Mouse (Mus musculus) MEL (cell line): Measurements from ENCODE around the gene Aktip. TPM values are rescaled to one million over a fixed set of nuclear protein-coding genes. Genes with fewer than 3 reads are reported as not detected.

ENCODE experiments used
- DNase-seq: peaks from one replicate; pipeline ENCODE4 v3.0.0; 2011; ENCODE audit warnings: low read depth, low spot score
- H3K27ac ChIP-seq: 2 replicates; pipeline ENCODE4 v1.5.1; 2012; ENCODE audit warnings: low read depth, mild to moderate bottlenecking, control low read depth, low read length, moderate library complexity; ENCODE audit not compliant: control insufficient read depth
- H3K27me3 ChIP-seq, 2 experiments: fragments of 150-350 bp in 1 of 2; sonication (generic) in 1 of 2; 2 replicates each; pipeline ENCODE4 v1.6.1; 2012; ENCODE audit warnings: low read length in 2 of 2, mild to moderate bottlenecking in 2 of 2, improper control_type of control experiment in 1 of 2, moderate library complexity in 1 of 2; ENCODE audit not compliant: insufficient read depth in 2 of 2, control insufficient read depth in 1 of 2
- H3K36me3 ChIP-seq, 2 experiments: 2 replicates each; pipeline ENCODE4 v1.6.1; 2012 to 2014; ENCODE audit warnings: low read length in 2 of 2, improper control_type of control experiment in 1 of 2, inconsistent platforms in 1 of 2, mild to moderate bottlenecking in 1 of 2; ENCODE audit not compliant: insufficient read depth in 2 of 2, control insufficient read depth in 1 of 2
- H3K4me1 ChIP-seq, 2 experiments: fragments of 150-350 bp in 1 of 2; sonication (generic) in 1 of 2; 2 replicates each; pipeline ENCODE4 v1.6.1; 2012; ENCODE audit warnings: low read length in 2 of 2, improper control_type of control experiment in 1 of 2, mild to moderate bottlenecking in 1 of 2; ENCODE audit not compliant: insufficient read depth in 2 of 2, control insufficient read depth in 1 of 2
- H3K4me3 ChIP-seq, 2 experiments: fragments of 150-350 bp in 1 of 2; sonication (generic) in 1 of 2; 2 replicates each; pipeline ENCODE4 v1.5.1; 2012; ENCODE audit warnings: low read depth in 2 of 2, low read length in 2 of 2, mild to moderate bottlenecking in 2 of 2, moderate library complexity in 2 of 2, control low read depth in 1 of 2, improper control_type of control experiment in 1 of 2; ENCODE audit not compliant: control insufficient read depth in 1 of 2, insufficient read depth in 1 of 2
- H3K79me2 ChIP-seq: 2 replicates; pipeline ENCODE4 v1.6.1; 2012; ENCODE audit warnings: mild to moderate bottlenecking, low read length, moderate library complexity; ENCODE audit not compliant: control insufficient read depth, poor library complexity, insufficient read depth
- H3K9ac ChIP-seq: 2 replicates; pipeline ENCODE4 v1.6.1; 2012; ENCODE audit warnings: low read depth, mild to moderate bottlenecking, control low read depth, low read length, moderate library complexity; ENCODE audit not compliant: control insufficient read depth, poor library complexity, severe bottlenecking
- H3K9me3 ChIP-seq: fragments of 150-350 bp; sonication (generic); replicated peaks from 2 replicates; pipeline ENCODE4 v1.6.1; 2012; ENCODE audit warnings: mild to moderate bottlenecking, low read length, improper control_type of control experiment, moderate library complexity; ENCODE audit not compliant: insufficient read depth
- BHLHE40 ChIP-seq: IDR thresholded peaks from 2 replicates; pipeline ENCODE4 v1.6.1; 2012; ENCODE audit warnings: low read depth, mild to moderate bottlenecking, inconsistent platforms, low read length, improper control_type of control experiment, borderline replicate concordance
- CHD1 ChIP-seq: IDR thresholded peaks from 2 replicates; pipeline ENCODE4 v1.6.1; 2012; ENCODE audit warnings: low read depth, mild to moderate bottlenecking, inconsistent platforms, low read length, improper control_type of control experiment
- CHD2 ChIP-seq: IDR thresholded peaks from 2 replicates; pipeline ENCODE4 v1.6.1; 2011; ENCODE audit warnings: low read length, improper control_type of control experiment
- E2F4 ChIP-seq: IDR thresholded peaks from 2 replicates; pipeline ENCODE4 v1.6.1; 2011; ENCODE audit warnings: low read depth, low read length, improper control_type of control experiment, borderline replicate concordance
- ELF1 ChIP-seq: IDR thresholded peaks from 2 replicates; pipeline ENCODE4 v1.6.1; 2014; ENCODE audit warnings: low read depth, mild to moderate bottlenecking, inconsistent platforms, low read length, improper control_type of control experiment, moderate library complexity
- EP300 ChIP-seq, 2 experiments: IDR thresholded peaks; 2 replicates each; pipeline ENCODE4 v1.6.1; 2011; ENCODE audit warnings: improper control_type of control experiment in 2 of 2, low read length in 2 of 2, low read depth in 1 of 2, mild to moderate bottlenecking in 1 of 2
- ETS1 ChIP-seq: IDR thresholded peaks from 2 replicates; pipeline ENCODE4 v1.6.1; 2012; ENCODE audit warnings: low read depth, mild to moderate bottlenecking, inconsistent platforms, low read length, improper control_type of control experiment, moderate library complexity
- GABPA ChIP-seq: IDR thresholded peaks from 2 replicates; pipeline ENCODE4 v1.6.1; 2012; ENCODE audit warnings: low read depth, mild to moderate bottlenecking, inconsistent platforms, low read length, improper control_type of control experiment, moderate library complexity
- JUND ChIP-seq: IDR thresholded peaks from 2 replicates; pipeline ENCODE4 v1.6.1; 2011; ENCODE audit warnings: low read depth, mild to moderate bottlenecking, improper control_type of control experiment, low read length
- KAT2A ChIP-seq: conservative IDR thresholded peaks from 2 replicates; pipeline ENCODE4 v1.6.1; 2012; ENCODE audit warnings: low read depth, low read length, improper control_type of control experiment, inconsistent platforms
- MAFK ChIP-seq: IDR thresholded peaks from 2 replicates; pipeline ENCODE4 v1.6.1; 2011; ENCODE audit warnings: low read depth, mild to moderate bottlenecking, low read length, improper control_type of control experiment, borderline replicate concordance
- MAX ChIP-seq: IDR thresholded peaks from 2 replicates; pipeline ENCODE4 v1.6.1; 2011; ENCODE audit warnings: low read length, improper control_type of control experiment
- MAZ ChIP-seq: IDR thresholded peaks from 2 replicates; pipeline ENCODE4 v1.6.1; 2012; ENCODE audit warnings: low read depth, mild to moderate bottlenecking, inconsistent platforms, low read length, improper control_type of control experiment
- MEF2A ChIP-seq: IDR thresholded peaks from 2 replicates; pipeline ENCODE4 v1.6.1; 2014; ENCODE audit warnings: low read depth, mild to moderate bottlenecking, inconsistent platforms, low read length, improper control_type of control experiment; ENCODE audit not compliant: poor library complexity, insufficient replicate concordance, severe bottlenecking; ENCODE audit errors: extremely low read depth
- MXI1 ChIP-seq: IDR thresholded peaks from 2 replicates; pipeline ENCODE4 v1.6.1; 2011; ENCODE audit warnings: mild to moderate bottlenecking, low read depth, low read length, improper control_type of control experiment
- MYB ChIP-seq: IDR thresholded peaks from 2 replicates; pipeline ENCODE4 v1.6.1; 2011; ENCODE audit warnings: mild to moderate bottlenecking, low read depth, low read length, improper control_type of control experiment
- MYC ChIP-seq: IDR thresholded peaks from 2 replicates; pipeline ENCODE4 v1.6.1; 2011; ENCODE audit warnings: low read depth, mild to moderate bottlenecking, low read length, improper control_type of control experiment, moderate library complexity
- NELFE ChIP-seq: IDR thresholded peaks from 2 replicates; pipeline ENCODE4 v1.6.1; 2011; ENCODE audit warnings: low read depth, low read length, improper control_type of control experiment
- POLR2AphosphoS2 ChIP-seq: IDR thresholded peaks from 2 replicates; pipeline ENCODE4 v1.6.1; 2011; ENCODE audit warnings: low read length, improper control_type of control experiment
- RAD21 ChIP-seq: IDR thresholded peaks from 2 replicates; pipeline ENCODE4 v1.6.1; 2011; ENCODE audit warnings: mild to moderate bottlenecking, low read depth, low read length, improper control_type of control experiment
- RCOR1 ChIP-seq: IDR thresholded peaks from 2 replicates; pipeline ENCODE4 v1.6.1; 2012; ENCODE audit warnings: low read depth, mild to moderate bottlenecking, inconsistent platforms, low read length, improper control_type of control experiment
- SIN3A ChIP-seq: IDR thresholded peaks from 2 replicates; pipeline ENCODE4 v1.6.1; 2012; ENCODE audit warnings: low read length, improper control_type of control experiment, inconsistent platforms
- SMC3 ChIP-seq: IDR thresholded peaks from 2 replicates; pipeline ENCODE4 v1.6.1; 2011; ENCODE audit warnings: low read depth, low read length, improper control_type of control experiment
- TCF12 ChIP-seq: IDR thresholded peaks from 2 replicates; pipeline ENCODE4 v1.6.1; 2014; ENCODE audit warnings: low read depth, mild to moderate bottlenecking, inconsistent platforms, low read length, improper control_type of control experiment, moderate library complexity
- UBTF ChIP-seq: IDR thresholded peaks from 2 replicates; pipeline ENCODE4 v1.6.1; 2012; ENCODE audit warnings: low read depth, mild to moderate bottlenecking, inconsistent platforms, low read length, improper control_type of control experiment, moderate library complexity, borderline replicate concordance; ENCODE audit not compliant: insufficient read depth
- USF1 ChIP-seq: IDR thresholded peaks from 2 replicates; pipeline ENCODE4 v1.6.1; 2014; ENCODE audit warnings: low read depth, mild to moderate bottlenecking, inconsistent platforms, low read length, improper control_type of control experiment, moderate library complexity
- ZC3H11A ChIP-seq: IDR thresholded peaks from 2 replicates; pipeline ENCODE4 v1.6.1; 2012; ENCODE audit warnings: low read depth, mild to moderate bottlenecking, inconsistent platforms, low read length, improper control_type of control experiment
- ZMIZ1 ChIP-seq: IDR thresholded peaks from 2 replicates; pipeline ENCODE4 v1.6.1; 2012; ENCODE audit warnings: low read depth, mild to moderate bottlenecking, inconsistent platforms, low read length, improper control_type of control experiment, moderate library complexity
- polyA plus RNA-seq, 2 experiments: library from polyadenylated mRNA; stranded (reverse) in 1 of 2; unstranded in 1 of 2; fragments of >175 nt in 1 of 2; fragments of >200 nt in 1 of 2; gene quantifications; 2 replicates each; pipeline versions ENCODE4 v1.2.1 to v1.2.4; 2012; ENCODE audit warnings: low replicate concordance in 2 of 2, low read depth in 1 of 2; ENCODE audit not compliant: insufficient read length in 2 of 2, insufficient read depth in 1 of 2, missing spikeins in 1 of 2
- total RNA-seq: library from RNA; depleted of rRNA; stranded (reverse); fragments of 300-350 nt; gene quantifications from 2 replicates; pipeline ENCODE4 v1.2.3, GENCODE M21; 2012

The Aktip gene
- total and polyA plus RNA-seq, 3 experiments = 4.6 to 8.5 TPM; not detected in 1

DNA sequence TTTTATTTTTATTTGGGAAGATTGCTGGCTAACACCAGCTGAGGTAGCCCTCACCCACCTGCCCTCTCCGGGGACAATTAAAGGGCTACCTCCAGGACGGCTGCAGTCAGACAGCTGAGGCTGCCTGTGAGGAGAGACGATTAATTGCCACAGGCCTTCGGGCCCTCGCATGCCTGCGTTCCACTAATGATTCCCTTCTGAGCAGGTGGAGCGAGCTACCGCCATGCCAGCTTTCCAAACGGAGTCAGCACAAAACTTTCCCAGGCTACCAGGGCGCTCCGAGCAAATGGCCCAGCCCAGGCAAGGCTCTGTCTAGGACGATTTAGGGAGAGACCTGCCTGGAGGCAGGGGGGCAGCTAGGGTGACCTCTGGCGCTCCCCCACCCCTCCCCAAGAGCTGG lies 28.2 kb downstream of the Aktip start:
- Histone ChIP-seq H3K36me3 (no peaks in the 10 kb centered on the region), H3K9me3 (no peaks in the 10 kb centered on the region), H3K27me3 (peaks cover 0 to 1% of the 10 kb centered on the region in 2 experiments; a peak in 2 of 4 replicates), H3K27ac (no peak overlapping the region), H3K79me2 (no peaks in the 10 kb centered on the region), H3K4me1 (no peaks in the 10 kb centered on the region; a peak in 3 of 4 replicates), H3K9ac (no peak overlapping the region), H3K4me3 (no peak overlapping the region)
- DNase-seq = no peak
- TF ChIP-seq MYB (no peak), ZC3H11A (no peak), SIN3A (no peak), E2F4 (no peak), USF1 (no peak), POLR2AphosphoS2 (no peak), MAZ (no peak), RCOR1 (no peak), MAFK (no peak), NELFE (no peak), KAT2A (no peak), CHD1 (no peak), BHLHE40 (no peak), GABPA (no peak), EP300 (IDR thresholded peaks at IDR 0.05; ENCODE audit: low read depth in 1 of 2, low read length in 2 of 2) (no peak), RAD21 (no peak), TCF12 (no peak), ZMIZ1 (no peak), MXI1 (no peak), SMC3 (no peak)

- H3K9ac ChIP-seq = no peak overlapping the region
- H3K4me1 ChIP-seq = no peaks in the 10 kb centered on the region; a peak in 2 of 4 replicates
- no peaks in the 10 kb centered on the region for H3K79me2 ChIP-seq
- no peak for DNase-seq
- H3K9me3 ChIP-seq = no peaks in the 10 kb centered on the region
- no peak overlapping the region for H3K4me3 ChIP-seq
- TF ChIP-seq UBTF = no peak
- TF ChIP-seq CHD2 = no peak
- TF ChIP-seq MYC = no peak
- no peak for TF ChIP-seq KAT2A
- no peak for TF ChIP-seq JUND
- TF ChIP-seq POLR2AphosphoS2 = no peak
- no peak for TF ChIP-seq MEF2A
- TF ChIP-seq ELF1 = no peak
- TF ChIP-seq E2F4 = no peak
- TF ChIP-seq MAX = no peak
- no peak for TF ChIP-seq CHD1
- TF ChIP-seq ETS1 = no peak
- no peaks in the 10 kb centered on the region for H3K36me3 ChIP-seq
- H3K27ac ChIP-seq = no peak overlapping the region
- H3K27me3 ChIP-seq = peaks cover 0 to 1% of the 10 kb centered on the region in 2 experiments; a peak in 2 of 4 replicates
Measured at GRCm38 (mm10) chr8:91170914-91171313, 28.9 kb downstream of the Aktip start.
